Mouse (Mus musculus): ENCODE measurements around the gene Pus10.
"Not testable (repeated sequence)": the region's sequence is repeated elsewhere in the genome, so short reads cannot be mapped to it uniquely, and the experiment has no call there.

The Pus10 gene

DNA sequence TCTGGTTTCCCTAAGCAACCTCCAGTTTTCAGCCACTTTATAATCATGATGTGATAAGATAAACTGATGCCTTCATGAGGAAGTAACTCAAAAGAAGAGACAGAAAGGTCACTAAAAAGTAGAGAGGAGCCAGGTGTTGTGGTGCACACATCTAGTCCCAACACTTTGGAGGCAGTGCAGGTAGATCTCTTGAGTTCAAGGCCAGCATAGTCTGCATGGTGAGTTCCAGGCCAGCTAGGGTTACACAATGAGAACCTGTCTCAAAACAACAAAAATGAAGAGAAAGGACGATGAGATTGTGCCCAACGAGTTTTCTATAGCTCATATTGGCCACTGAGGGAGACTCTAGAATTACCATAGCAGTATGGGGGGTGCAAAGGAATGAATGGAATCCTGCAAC, 33.1 kb downstream of the Pus10 start:
- DNase-seq = no peak

DNA sequence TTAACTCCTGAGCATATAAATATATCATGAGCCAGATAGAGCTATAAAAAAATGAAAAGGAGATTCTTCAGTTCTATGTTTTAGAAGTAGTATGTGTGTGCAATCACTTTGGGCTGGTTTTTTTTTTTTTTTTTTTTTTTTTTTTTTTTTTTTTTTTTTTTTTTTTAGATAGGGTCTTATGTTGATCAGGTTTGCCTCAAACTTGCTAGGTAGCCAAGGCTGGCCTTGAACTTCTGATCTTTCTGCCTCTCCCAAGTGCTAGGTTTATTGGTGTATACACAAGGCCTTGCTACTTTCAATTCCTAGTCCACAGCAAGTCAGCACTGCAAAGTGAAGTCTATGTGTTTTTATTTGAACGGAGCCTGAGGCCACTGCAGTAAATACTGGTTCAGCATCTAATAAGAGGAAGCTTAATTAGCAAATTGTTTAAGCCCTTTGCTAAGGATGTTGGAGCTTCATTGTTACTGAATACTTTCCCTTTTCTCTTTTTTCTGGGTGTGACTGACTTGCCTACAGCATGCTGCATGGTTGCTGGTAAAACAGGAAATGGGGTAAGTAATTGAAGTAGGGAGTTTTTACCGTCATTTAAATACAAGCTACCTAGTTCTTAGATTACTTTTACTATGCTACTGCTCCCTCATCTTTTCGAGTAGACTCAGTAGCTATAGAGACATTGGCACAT, 34.1 kb downstream of the Pus10 start:
- no peak for DNase-seq

DNA sequence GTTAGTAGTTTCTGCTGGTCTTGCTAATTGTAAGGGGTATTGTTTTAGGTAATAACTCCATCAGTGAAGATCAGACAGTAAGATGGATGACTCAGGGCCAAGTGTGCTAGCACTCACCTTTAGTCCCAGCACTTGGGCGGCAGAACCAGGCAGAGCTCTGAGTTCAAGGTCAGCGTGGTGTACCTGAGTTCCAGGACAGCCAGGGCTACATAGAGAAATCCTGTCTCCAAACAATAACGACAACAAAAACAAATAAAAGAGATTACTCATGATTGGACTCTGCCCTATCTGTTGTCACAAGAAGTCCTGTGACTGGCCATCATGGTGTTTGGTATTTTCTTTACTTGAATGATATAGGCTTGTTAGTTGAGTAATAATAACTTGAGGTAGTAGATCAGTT, 36.4 kb downstream of the Pus10 start:
- no peak for DNase-seq

DNA sequence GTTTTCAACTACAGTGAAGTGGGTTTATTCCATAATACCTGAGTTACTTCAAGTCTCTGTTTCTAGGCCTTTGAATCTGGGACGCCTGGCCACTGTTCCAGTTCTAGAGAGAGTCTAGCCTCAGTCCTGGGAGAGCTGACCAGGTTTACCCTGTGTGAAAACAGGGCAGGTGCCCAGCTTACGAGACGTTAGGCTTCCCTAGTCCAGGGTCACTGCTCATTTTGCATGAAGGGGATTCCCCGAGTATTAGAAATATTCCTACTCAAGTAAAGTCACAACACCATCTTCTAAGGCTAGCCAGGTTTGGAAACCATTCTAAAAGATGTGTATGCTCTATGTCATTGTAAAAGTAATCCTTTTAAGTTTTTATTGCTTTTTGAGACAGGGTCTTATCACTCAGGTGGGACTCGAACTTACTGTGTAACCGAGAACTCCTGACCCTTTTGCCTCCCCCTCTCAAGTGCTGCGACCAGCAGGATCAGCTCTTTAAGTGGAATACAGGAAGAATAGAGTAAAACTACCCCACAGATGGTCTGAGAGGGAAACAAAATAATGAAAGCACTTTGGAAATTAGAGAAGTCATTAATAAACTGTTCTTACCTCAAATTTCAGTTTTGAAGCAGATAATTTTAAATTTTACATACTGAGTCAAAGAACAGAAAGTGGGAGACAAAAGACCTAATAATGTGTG, 39.3 kb downstream of the Pus10 start:
- DNase-seq = no peak

DNA sequence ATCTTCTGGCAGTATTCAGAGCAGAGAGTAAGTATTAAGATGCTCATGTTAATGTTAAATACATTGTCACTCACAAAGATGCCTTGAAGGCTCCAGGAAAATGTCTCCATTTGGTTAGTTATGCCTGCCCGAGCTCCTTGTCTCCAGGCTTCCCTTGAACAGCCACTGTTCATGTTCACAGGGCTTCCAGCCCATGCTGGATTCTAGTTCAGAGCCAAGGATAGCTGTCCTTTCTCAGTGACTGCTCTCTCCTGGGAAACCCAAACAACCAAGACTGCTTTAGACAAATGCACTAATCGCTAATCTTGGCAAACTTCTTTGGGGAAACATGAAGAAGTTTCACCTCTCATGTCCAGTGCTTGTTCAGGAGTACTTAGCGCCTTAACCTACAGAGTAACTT, 46.8 kb downstream of the Pus10 start:
- DNase-seq = no peak

DNA sequence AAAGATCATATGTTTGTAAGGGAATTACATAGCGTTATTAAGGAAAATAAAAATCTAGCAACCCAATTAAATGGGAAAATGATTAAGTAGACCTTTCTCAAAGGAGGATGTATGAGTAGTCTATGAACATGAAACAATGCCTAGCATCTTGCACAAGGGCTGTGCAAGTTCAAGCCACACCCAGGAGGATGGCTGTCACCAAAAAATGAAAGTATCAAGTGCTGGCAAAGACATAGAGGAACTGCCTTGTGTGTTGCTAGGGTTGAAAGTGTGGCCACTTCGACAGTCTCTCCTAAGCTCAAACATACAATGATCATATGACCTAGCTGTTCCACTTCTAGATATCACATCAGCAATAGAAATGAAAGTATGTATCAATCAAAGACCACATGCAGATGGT, 53.4 kb downstream of the Pus10 start:
- DNase-seq = no peak

DNA sequence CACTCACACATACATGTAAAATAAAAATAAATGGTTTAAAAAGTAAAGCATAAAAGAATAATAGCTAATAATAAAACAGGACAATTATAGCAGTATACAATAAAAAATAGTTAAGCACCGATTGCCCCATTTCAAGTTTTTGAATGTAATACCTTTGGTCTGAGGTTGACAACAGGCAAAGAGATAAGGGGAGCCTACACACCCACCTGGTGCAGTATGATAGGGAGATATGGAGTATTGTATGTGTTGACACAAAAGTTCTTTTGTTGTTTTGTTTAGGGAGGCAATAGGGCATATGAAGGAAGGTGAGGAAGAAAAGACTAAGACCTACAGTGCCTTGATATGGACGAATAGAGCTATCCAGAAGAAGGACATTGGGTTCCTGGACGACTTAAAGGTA, 54.4 kb downstream of the Pus10 start:
- DNase-seq = no peak

DNA sequence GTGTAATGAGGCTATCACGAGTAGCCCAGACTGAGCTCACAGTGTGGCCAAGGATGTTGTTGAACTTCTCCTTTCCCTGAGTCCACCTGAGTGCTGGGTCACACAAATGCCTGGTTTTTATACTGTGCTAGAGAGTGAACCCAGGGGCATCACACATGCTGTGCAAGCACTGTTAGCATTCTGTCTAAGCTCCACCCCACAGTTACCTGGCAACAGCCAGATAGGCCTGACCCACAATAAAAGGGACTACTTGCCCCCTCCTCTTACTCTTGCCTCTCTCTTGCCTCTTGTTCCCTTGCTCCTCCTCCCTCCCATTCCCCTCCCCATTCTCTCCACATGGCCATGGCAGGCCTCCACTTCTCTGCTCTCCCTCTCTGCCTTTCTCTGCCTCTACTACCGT, 56.9 kb downstream of the Pus10 start:
- no peak for DNase-seq

DNA sequence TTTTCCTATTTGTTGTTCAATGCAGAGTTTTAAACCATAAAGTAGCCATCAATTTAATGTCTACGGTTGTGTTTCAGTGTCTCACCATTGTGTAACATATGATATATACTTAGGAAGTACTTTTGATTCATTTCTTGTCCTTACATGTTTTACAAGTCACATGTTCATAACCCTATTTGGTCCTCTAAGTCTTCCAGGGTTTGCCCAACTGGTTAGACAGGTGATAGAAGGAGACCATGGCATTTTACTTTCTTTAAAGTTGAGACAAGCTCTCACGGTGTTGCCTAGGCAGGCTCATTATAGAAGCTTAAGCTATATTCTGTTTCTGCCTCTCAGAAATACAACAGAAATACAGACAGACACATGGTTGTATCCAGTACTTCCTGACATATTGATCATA, 60.4 kb downstream of the Pus10 start:
- no peak for DNase-seq

DNA sequence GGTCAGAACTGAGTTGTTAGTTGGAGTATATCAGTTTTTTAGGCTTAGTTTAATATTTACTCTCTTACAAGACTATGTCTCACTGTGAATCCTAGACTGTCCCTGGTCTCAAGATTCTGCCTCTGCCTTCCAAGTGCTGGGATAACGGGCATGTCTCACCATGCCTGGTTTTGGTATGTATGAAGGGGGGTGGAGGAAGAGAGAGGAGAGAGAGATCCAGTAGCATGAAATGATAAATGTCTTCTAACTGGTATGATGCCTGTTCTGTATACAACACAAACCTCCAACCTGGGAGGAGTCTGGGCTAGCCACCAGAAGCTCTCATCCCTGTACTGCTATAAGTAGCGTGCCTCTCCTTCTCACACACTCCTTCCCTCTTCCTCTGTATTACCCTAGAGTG, 61.0 kb downstream of the Pus10 start:
- no peak for DNase-seq

DNA sequence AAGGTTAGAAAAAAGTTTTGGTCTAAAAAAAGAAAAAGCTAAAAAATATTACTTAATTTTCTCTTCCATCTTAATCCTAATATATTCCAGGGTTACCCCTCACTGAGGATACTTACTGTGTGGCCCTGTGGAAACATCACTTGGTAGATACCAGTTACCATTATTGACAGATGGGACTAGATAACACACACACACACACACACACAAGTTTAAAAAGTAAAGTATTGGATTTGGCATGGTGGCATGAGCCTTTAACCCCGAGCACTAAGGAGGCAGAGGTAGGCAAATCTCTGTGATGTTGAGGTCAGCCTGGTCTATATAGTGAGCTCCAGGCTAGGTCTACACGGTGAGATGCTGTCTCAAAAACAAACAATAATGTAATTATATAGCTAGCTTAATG, 62.7 kb downstream of the Pus10 start:
- DNase-seq = no peak

DNA sequence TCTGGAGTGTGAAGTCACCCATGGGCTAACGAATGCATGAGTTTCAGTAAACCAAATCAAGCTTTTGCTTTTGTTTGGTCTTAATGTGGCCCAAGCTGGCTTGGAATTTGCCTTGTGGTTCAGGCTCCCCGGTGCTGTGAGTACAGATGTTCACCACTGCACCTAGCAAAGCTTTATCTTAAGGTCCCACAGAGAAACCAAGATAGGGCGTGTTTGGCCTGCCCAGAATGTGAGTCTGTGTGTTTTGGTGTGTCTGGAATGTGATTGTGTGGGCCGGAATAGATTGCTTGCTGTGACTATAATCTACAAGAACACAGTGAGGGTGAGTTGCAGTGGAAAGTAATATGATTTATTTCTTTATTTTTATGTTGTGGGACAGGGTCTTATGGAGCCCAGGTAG, 64.6 kb downstream of the Pus10 start:
- no peak for DNase-seq

DNA sequence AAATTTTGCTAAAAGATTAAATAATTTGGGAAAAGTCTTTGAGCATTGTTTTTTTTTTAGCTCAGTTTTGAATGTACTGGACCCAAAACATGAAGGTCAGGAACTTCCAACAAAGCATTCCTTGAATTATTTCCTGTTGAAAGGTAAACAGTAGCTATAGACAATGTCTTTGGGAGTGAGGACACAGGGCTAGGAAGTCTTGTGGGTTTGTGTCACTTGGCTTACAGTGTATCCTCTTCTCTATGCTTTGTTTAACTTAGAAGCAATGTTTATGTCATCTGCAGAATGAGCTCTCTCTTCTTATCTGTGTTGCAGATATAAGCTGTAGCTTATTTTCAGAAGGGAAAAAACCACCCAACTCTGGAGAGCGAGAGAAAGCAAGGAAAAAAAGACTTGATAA, 67.4 kb downstream of the Pus10 start:
- peak; percentile 7 for DNase-seq

DNA sequence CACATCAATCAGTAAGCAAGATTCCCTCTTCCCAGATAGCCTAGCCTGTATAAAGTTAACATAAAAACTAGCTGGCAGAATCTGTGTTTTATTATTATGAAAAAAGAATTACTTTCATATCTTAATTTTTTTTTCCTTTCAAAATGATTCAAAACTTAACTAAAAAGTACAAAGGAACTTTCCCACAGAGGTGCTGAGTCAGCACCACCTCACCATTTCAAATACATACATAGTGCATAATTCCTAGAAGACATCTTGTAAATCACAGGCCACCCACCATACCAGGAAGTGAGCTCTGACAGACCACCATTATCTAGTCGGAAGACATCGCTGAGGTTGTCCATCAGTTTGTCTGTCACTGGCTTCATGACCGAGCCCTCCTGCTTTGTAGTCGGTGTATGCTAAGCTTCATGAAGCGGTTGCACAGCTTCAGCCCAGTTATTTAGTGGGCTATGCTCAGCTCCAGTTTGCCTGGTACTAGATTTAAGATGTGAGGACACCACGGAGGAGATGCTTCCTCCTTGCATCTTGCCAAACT, 69.3 kb downstream of the Pus10 start:
- no peak for DNase-seq

DNA sequence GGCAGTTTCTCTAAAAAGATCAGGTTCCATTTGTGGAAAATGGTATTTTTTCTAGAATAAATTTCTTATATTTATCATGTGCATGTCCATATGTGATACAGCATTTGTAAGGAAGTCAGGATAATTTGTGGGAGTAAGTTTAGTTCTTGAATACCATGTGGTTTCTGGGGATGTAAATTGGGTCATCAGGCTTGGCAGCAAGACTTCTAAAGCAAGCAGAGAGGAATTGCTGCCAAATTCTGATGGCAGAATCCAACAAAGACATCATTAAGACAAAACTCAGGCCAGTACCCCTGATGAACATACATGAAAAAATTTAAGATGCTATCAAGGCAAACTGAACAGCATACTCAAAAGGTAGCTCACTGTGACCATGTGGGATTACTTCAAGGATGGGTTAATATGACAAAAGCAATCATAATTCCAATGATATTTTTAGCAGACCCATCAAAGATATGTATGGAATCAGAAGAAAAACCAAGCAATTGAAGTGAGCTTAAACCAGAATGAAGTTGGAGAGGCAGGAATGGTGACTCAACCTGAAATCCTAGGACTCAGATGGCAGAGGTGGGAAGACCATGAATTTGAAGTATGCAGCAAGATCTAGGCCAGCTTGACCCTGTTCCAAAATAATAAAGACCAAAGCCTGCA, 70.5 kb downstream of the Pus10 start:
- peak; percentile 14 for DNase-seq

DNA sequence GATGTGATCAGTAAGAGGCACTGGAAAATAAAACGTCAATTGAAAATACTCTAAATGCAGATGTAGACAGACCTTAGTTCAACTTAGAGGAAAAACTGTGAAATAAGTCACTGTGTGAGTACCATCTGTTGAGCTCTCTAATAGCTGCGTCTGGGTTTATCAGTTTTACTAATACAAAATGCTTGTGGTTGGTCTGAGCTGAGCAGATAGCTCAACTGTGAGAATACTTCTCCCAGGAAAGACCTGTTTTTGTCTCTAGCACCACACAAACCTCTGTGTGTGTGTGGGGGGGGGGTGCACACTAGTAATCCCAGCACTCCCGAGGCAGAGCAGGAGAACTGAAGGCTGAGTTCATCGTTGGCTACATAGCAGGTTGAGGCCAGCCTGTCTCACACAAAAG, 75.4 kb downstream of the Pus10 start:
- DNase-seq = no peak

DNA sequence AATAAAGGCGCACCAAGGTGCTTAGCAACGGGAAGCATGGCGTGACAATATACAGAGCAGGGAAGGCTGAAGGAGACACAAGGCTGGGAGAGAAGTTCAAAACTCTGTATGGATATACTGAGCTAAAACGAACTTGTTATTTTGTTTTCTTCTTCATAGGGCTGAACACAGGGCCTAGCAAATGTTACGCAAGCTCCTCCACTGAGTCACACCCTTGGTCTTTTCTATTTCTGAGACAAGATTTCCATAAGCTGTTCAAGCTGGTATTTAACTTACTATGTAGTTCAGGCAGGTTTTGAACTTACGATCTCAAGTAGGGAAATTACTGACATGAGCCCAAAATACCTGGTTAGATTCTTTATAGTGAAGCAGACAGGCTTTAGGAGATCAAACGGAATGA, 75.9 kb downstream of the Pus10 start:
- DNase-seq = no peak

DNA sequence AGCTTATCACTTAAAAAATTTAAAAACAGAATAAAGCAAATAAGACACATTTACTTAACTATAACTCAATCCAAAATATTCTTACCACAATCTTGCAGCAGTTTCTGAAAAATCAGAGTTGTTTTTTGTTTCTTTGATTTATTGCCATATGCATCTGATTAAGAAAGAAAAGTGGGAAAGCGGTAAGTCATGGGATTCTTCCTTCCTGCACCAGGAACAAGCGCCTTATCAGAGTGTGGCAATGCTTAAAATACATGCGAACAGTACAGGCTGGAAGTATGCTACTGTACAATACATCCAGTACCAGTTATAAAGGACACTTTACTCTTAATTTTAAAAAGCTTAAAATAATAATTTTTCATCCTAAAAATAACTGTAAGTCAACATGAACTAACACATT, 78.9 kb downstream of the Pus10 start:
- DNase-seq = no peak

DNA sequence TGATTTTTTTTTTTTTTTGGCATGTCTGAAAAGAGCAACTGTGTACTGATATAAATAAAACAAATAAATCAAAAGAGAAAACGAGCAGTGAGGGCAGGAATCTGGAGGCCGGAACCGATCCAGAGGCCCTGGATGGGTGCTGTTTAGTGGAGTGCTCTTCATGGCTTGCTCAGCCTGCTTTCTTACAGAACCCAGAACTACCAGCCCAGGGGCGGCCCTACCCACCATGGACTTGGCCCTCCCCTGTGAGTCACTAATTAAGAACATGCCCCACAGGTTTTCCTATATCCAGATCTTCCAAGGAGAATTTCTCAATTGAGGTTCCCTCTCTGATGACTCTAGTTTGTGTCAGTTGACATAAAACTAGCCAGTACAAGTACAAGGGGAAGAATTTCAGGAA, 80.6 kb downstream of the Pus10 start:
- no peak for DNase-seq

DNA sequence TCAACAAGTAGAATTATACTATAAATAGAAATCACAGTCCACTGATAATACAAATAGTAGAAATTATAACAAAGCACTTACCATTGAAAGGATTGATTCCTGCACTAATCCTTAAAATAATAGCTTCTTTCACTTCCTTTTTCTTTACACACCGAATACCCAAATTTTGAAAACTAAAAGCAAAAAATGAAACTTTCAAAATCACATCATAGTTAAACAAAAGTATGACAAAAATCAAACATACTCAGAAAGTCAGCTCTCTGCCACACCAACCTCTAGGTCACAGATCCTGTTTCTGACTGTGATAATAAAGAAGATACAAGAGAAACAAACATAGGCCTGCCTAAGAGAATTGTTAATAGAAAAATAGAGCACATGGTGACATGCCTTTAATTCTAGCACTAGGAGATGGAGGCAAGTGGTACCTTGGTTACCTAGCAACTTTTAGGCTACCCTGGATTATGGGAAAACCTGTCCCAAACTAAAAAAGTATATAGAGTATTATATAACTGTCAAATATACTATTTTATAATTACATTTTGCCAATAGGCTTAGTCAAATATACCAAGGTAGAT, 87.7 kb downstream of the Pus10 start:
- no peak for DNase-seq

DNA sequence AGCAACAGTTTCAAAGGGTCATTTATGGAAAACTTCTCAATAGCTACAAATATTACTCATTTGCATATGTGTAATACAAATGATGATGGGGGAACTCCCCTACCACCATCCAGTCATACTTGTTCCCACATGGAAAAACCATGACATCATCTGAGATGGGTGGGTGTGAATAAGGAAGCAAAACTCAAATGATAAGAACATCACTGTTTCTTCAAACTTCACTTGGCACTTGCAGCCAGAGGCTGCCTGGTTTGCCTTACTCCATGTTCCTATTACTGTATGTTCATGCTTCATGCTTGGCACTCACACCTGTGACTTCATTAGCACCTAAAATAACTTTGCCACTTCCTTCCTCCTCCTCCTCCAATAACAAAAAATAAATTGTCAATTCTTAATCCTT, 88.9 kb downstream of the Pus10 start:
- no peak for DNase-seq

DNA sequence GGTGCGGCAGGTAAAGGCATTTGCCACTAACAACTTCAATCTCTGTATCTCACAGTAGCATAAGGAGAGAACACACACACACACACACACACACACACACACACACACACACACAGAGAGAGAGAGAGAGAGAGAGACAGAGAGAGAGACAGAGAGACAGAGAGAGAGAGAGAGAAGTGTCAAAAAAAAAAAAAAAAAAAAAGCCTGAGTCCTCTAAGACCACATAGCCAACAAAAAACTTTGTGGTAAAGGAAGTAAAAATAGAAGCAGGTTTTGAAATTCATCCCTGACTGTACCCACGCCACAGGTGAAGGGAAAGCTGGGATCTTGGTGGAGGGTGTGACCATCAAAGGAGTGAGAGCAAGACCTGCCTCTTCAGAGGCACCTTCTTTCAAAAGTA, 92.7 kb downstream of the Pus10 start:
- DNase-seq = no peak

DNA sequence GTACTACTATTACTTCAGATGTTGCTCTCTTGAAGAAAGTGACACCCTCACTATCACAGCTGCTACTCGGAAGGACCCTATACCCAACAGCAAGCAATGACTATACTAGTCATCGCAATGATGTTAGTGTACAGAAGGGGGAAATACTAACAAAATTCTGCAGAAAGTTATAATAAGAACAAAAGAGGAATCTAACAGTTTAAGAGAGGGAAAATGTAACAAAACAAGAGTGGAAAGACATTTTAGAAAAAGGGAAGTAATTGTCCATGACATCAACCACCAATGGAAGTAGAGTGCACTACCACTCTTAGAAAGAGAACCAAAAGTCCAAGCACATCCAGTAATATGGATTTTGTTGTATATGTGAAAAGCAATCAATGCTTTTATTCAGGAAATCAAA, 97.2 kb downstream of the Pus10 start:
- no peak for DNase-seq

DNA sequence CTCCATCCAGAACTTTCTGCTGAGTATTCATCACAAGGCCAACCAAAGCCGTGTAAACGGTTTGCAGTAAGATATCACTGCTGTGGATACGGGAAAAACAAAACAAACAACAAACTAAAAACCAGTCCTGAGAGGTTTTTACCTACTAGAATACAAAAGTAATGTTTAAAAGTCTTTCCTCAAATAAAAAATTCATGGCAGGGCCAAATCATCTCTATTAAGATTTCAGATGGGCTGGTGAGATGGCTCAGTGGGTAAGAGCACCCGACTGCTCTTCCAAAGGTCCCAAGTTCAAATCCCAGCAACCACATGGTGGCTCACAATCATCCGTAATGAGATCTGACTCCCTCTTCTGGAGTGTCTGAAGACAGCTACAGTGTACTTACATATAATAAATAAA, 101.9 kb downstream of the Pus10 start:
- DNase-seq = not testable (repeated sequence)
